Mouse (Mus musculus) MEL (cell line): Measurements from ENCODE around the gene Spi1. TPM values are rescaled to one million over a fixed set of nuclear protein-coding genes. Genes with fewer than 3 reads are reported as not detected.
A peak's percentile ranks its signal among the peaks of the same experiment; 100 is the strongest.

Experiments used
- DNase-seq: peaks from one replicate; pipeline ENCODE4 v3.0.0; 2011; ENCODE audit warnings: low read depth, low spot score
- H3K27ac ChIP-seq: 2 replicates; pipeline ENCODE4 v1.5.1; 2012; ENCODE audit warnings: low read depth, mild to moderate bottlenecking, control low read depth, low read length, moderate library complexity; ENCODE audit not compliant: control insufficient read depth
- H3K27me3 ChIP-seq, 2 experiments: fragments of 150-350 bp in 1 of 2; sonication (generic) in 1 of 2; 2 replicates each; pipeline ENCODE4 v1.6.1; 2012; ENCODE audit warnings: low read length in 2 of 2, mild to moderate bottlenecking in 2 of 2, improper control_type of control experiment in 1 of 2, moderate library complexity in 1 of 2; ENCODE audit not compliant: insufficient read depth in 2 of 2, control insufficient read depth in 1 of 2
- H3K36me3 ChIP-seq, 2 experiments: 2 replicates each; pipeline ENCODE4 v1.6.1; 2012 to 2014; ENCODE audit warnings: low read length in 2 of 2, improper control_type of control experiment in 1 of 2, inconsistent platforms in 1 of 2, mild to moderate bottlenecking in 1 of 2; ENCODE audit not compliant: insufficient read depth in 2 of 2, control insufficient read depth in 1 of 2
- H3K4me1 ChIP-seq, 2 experiments: fragments of 150-350 bp in 1 of 2; sonication (generic) in 1 of 2; 2 replicates each; pipeline ENCODE4 v1.6.1; 2012; ENCODE audit warnings: low read length in 2 of 2, improper control_type of control experiment in 1 of 2, mild to moderate bottlenecking in 1 of 2; ENCODE audit not compliant: insufficient read depth in 2 of 2, control insufficient read depth in 1 of 2
- H3K4me3 ChIP-seq, 2 experiments: fragments of 150-350 bp in 1 of 2; sonication (generic) in 1 of 2; 2 replicates each; pipeline ENCODE4 v1.5.1; 2012; ENCODE audit warnings: low read depth in 2 of 2, low read length in 2 of 2, mild to moderate bottlenecking in 2 of 2, moderate library complexity in 2 of 2, control low read depth in 1 of 2, improper control_type of control experiment in 1 of 2; ENCODE audit not compliant: control insufficient read depth in 1 of 2, insufficient read depth in 1 of 2
- H3K79me2 ChIP-seq: 2 replicates; pipeline ENCODE4 v1.6.1; 2012; ENCODE audit warnings: mild to moderate bottlenecking, low read length, moderate library complexity; ENCODE audit not compliant: control insufficient read depth, poor library complexity, insufficient read depth
- H3K9ac ChIP-seq: 2 replicates; pipeline ENCODE4 v1.6.1; 2012; ENCODE audit warnings: low read depth, mild to moderate bottlenecking, control low read depth, low read length, moderate library complexity; ENCODE audit not compliant: control insufficient read depth, poor library complexity, severe bottlenecking
- H3K9me3 ChIP-seq: fragments of 150-350 bp; sonication (generic); replicated peaks from 2 replicates; pipeline ENCODE4 v1.6.1; 2012; ENCODE audit warnings: mild to moderate bottlenecking, low read length, improper control_type of control experiment, moderate library complexity; ENCODE audit not compliant: insufficient read depth
- CHD1 ChIP-seq: IDR thresholded peaks from 2 replicates; pipeline ENCODE4 v1.6.1; 2012; ENCODE audit warnings: low read depth, mild to moderate bottlenecking, inconsistent platforms, low read length, improper control_type of control experiment
- CHD2 ChIP-seq: IDR thresholded peaks from 2 replicates; pipeline ENCODE4 v1.6.1; 2011; ENCODE audit warnings: low read length, improper control_type of control experiment
- CTCF ChIP-seq, 3 experiments: IDR thresholded peaks in 2 of 3; conservative IDR thresholded peaks in 1 of 3; 2 replicates each; pipeline ENCODE4 v1.5.1; 2011 to 2012; ENCODE audit warnings: low read length in 3 of 3, low read depth in 2 of 3, mild to moderate bottlenecking in 2 of 3, improper control_type of control experiment in 1 of 3, inconsistent platforms in 1 of 3, mixed read lengths in 1 of 3, moderate library complexity in 1 of 3; ENCODE audit not compliant: control insufficient read depth in 1 of 3, insufficient read depth in 1 of 3, poor library complexity in 1 of 3, severe bottlenecking in 1 of 3
- EP300 ChIP-seq, 2 experiments: IDR thresholded peaks; 2 replicates each; pipeline ENCODE4 v1.6.1; 2011; ENCODE audit warnings: improper control_type of control experiment in 2 of 2, low read length in 2 of 2, low read depth in 1 of 2, mild to moderate bottlenecking in 1 of 2
- ETS1 ChIP-seq: IDR thresholded peaks from 2 replicates; pipeline ENCODE4 v1.6.1; 2012; ENCODE audit warnings: low read depth, mild to moderate bottlenecking, inconsistent platforms, low read length, improper control_type of control experiment, moderate library complexity
- GABPA ChIP-seq: IDR thresholded peaks from 2 replicates; pipeline ENCODE4 v1.6.1; 2012; ENCODE audit warnings: low read depth, mild to moderate bottlenecking, inconsistent platforms, low read length, improper control_type of control experiment, moderate library complexity
- GATA1 ChIP-seq: IDR thresholded peaks from 2 replicates; pipeline ENCODE4 v1.6.1; 2011; ENCODE audit warnings: low read depth, low read length, improper control_type of control experiment
- HCFC1 ChIP-seq: IDR thresholded peaks from 2 replicates; pipeline ENCODE4 v1.6.1; 2012; ENCODE audit warnings: low read depth, mild to moderate bottlenecking, inconsistent platforms, low read length, improper control_type of control experiment, moderate library complexity
- MAZ ChIP-seq: IDR thresholded peaks from 2 replicates; pipeline ENCODE4 v1.6.1; 2012; ENCODE audit warnings: low read depth, mild to moderate bottlenecking, inconsistent platforms, low read length, improper control_type of control experiment
- MXI1 ChIP-seq: IDR thresholded peaks from 2 replicates; pipeline ENCODE4 v1.6.1; 2011; ENCODE audit warnings: mild to moderate bottlenecking, low read depth, low read length, improper control_type of control experiment
- MYC ChIP-seq: IDR thresholded peaks from 2 replicates; pipeline ENCODE4 v1.6.1; 2011; ENCODE audit warnings: low read depth, mild to moderate bottlenecking, low read length, improper control_type of control experiment, moderate library complexity
- NELFE ChIP-seq: IDR thresholded peaks from 2 replicates; pipeline ENCODE4 v1.6.1; 2011; ENCODE audit warnings: low read depth, low read length, improper control_type of control experiment
- NRF1 ChIP-seq: IDR thresholded peaks from 2 replicates; pipeline ENCODE4 v1.6.1; 2014; ENCODE audit warnings: low read depth, mild to moderate bottlenecking, inconsistent platforms, low read length, improper control_type of control experiment, moderate library complexity; ENCODE audit not compliant: poor library complexity, insufficient read depth, severe bottlenecking
- RAD21 ChIP-seq: IDR thresholded peaks from 2 replicates; pipeline ENCODE4 v1.6.1; 2011; ENCODE audit warnings: mild to moderate bottlenecking, low read depth, low read length, improper control_type of control experiment
- RCOR1 ChIP-seq: IDR thresholded peaks from 2 replicates; pipeline ENCODE4 v1.6.1; 2012; ENCODE audit warnings: low read depth, mild to moderate bottlenecking, inconsistent platforms, low read length, improper control_type of control experiment
- TAL1 ChIP-seq: IDR thresholded peaks from 2 replicates; pipeline ENCODE4 v1.6.1; 2012; ENCODE audit warnings: mild to moderate bottlenecking, inconsistent platforms, low read length, moderate library complexity, mixed read lengths
- TBP ChIP-seq: IDR thresholded peaks from 2 replicates; pipeline ENCODE4 v1.8.0; 2011; ENCODE audit warnings: low read depth, low read length, improper control_type of control experiment
- USF1 ChIP-seq: IDR thresholded peaks from 2 replicates; pipeline ENCODE4 v1.6.1; 2014; ENCODE audit warnings: low read depth, mild to moderate bottlenecking, inconsistent platforms, low read length, improper control_type of control experiment, moderate library complexity
- ZC3H11A ChIP-seq: IDR thresholded peaks from 2 replicates; pipeline ENCODE4 v1.6.1; 2012; ENCODE audit warnings: low read depth, mild to moderate bottlenecking, inconsistent platforms, low read length, improper control_type of control experiment
- ZKSCAN1 ChIP-seq: IDR thresholded peaks from 2 replicates; pipeline ENCODE4 v1.6.1; 2012; ENCODE audit warnings: low read depth, mild to moderate bottlenecking, inconsistent platforms, low read length, improper control_type of control experiment, moderate library complexity
- ZNF384 ChIP-seq: IDR thresholded peaks from 2 replicates; pipeline ENCODE4 v1.6.1; 2012; ENCODE audit warnings: low read depth, mild to moderate bottlenecking, inconsistent platforms, low read length, improper control_type of control experiment
- polyA plus RNA-seq, 2 experiments: library from polyadenylated mRNA; stranded (reverse) in 1 of 2; unstranded in 1 of 2; fragments of >175 nt in 1 of 2; fragments of >200 nt in 1 of 2; gene quantifications; 2 replicates each; pipeline versions ENCODE4 v1.2.1 to v1.2.4; 2012; ENCODE audit warnings: low replicate concordance in 2 of 2, low read depth in 1 of 2; ENCODE audit not compliant: insufficient read length in 2 of 2, insufficient read depth in 1 of 2, missing spikeins in 1 of 2
- total RNA-seq: library from RNA; depleted of rRNA; stranded (reverse); fragments of 300-350 nt; gene quantifications from 2 replicates; pipeline ENCODE4 v1.2.3, GENCODE M21; 2012

Gene Spi1
- total and polyA plus RNA-seq, 3 experiments, result 95.9 to 142 (median 129) TPM

GRCm38 (mm10) chr2:91157002-91157752 is 75.0 kb downstream of the Spi1 start:
- Histone ChIP-seq H3K79me2 (no peaks in the 10 kb centered on the region), H3K4me3 (no peak overlapping the region), H3K4me1 (peaks cover 0 to 7% of the 10 kb centered on the region in 2 experiments; a peak in 1 of 4 replicates), H3K27ac (no peak overlapping the region), H3K9me3 (no peaks in the 10 kb centered on the region), H3K36me3 (peaks cover 11 to 12% of the 10 kb centered on the region in 2 experiments), H3K27me3 (no peaks in the 10 kb centered on the region), H3K9ac (no peak overlapping the region)
- no peak for DNase-seq
- TF ChIP-seq TAL1 (no peak), HCFC1 (no peak), CTCF (IDR thresholded peaks at IDR 0.05 in 2 of 3, conservative IDR thresholded peaks at IDR 0.05 in 1 of 3; ENCODE audit: control insufficient read depth in 1 of 3, insufficient read depth in 1 of 3, low read depth in 2 of 3, low read length in 3 of 3, poor library complexity in 1 of 3, severe bottlenecking in 1 of 3) (no peak), GABPA (no peak), ETS1 (no peak), NELFE (no peak), USF1 (no peak), NRF1 (no peak), EP300 (IDR thresholded peaks at IDR 0.05; ENCODE audit: low read depth in 1 of 2, low read length in 2 of 2) (no peak), CHD1 (no peak), ZC3H11A (no peak), MXI1 (no peak), ZNF384 (no peak), CHD2 (no peak), TBP (no peak), GATA1 (no peak), RAD21 (no peak), ZKSCAN1 (no peak), MAZ (no peak), MYC (no peak)

GRCm38 (mm10) chr2:91160591-91160990 is 78.4 kb downstream of the Spi1 start:
- DNase-seq, result no peak
- Histone ChIP-seq H3K9ac (no peak overlapping the region), H3K4me1 (peaks cover 13 to 27% of the 10 kb centered on the region in 2 experiments), H3K36me3 (peaks cover 9 to 38% of the 10 kb centered on the region in 2 experiments), H3K4me3 (no peak overlapping the region), H3K27ac (no peak overlapping the region), H3K27me3 (no peaks in the 10 kb centered on the region), H3K9me3 (no peaks in the 10 kb centered on the region), H3K79me2 (no peaks in the 10 kb centered on the region)
- TF ChIP-seq EP300 (IDR thresholded peaks at IDR 0.05; ENCODE audit: low read depth in 1 of 2, low read length in 2 of 2) (0 out of 4 replicates have a peak, but pooled peaks of 1 of the 2 experiments have one; percentile 33), CHD2 (no peak), GABPA (no peak), RCOR1 (peak; percentile 65)
